Mouse (Mus musculus) liver, postnatal 0 days (tissue): Measurements from ENCODE around the gene Cnfn. TPM values are rescaled to one million over a fixed set of nuclear protein-coding genes. Genes with fewer than 3 reads are reported as not detected.
A peak's percentile ranks its signal among the peaks of the same experiment; 100 is the strongest.

Source experiments
- ATAC-seq: fragments of 200-750 bp; cut with Nextera tagmentation; 2 replicates; pipeline ENCODE4 v1.8.0; 2017; ENCODE audit warnings: mild to moderate bottlenecking, moderate library complexity
- DNase-seq: peaks from one replicate; pipeline ENCODE4 v3.0.0-alpha.2; 2016
- H3K27ac ChIP-seq: fragments of 300-500 bp; sonication (generic); 2 replicates; pipeline ENCODE4 v1.5.1; 2014; ENCODE audit warnings: antibody characterized with exemption, moderate library complexity, mild to moderate bottlenecking, low read depth
- H3K27me3 ChIP-seq: fragments of 300-500 bp; sonication (generic); 2 replicates; pipeline ENCODE4 v1.6.1; 2014; ENCODE audit warnings: low read length, control low read depth, mixed read lengths; ENCODE audit not compliant: insufficient read depth
- H3K36me3 ChIP-seq: fragments of 300-500 bp; sonication (generic); replicated peaks from 2 replicates; pipeline ENCODE4 v1.6.1; 2014; ENCODE audit warnings: mild to moderate bottlenecking, control low read depth, low read length, moderate library complexity, mixed read lengths; ENCODE audit not compliant: insufficient read depth
- H3K4me1 ChIP-seq: fragments of 300-500 bp; sonication (generic); 2 replicates; pipeline ENCODE4 v1.6.1; 2014; ENCODE audit warnings: antibody characterized with exemption, mild to moderate bottlenecking, control low read depth; ENCODE audit not compliant: insufficient read depth
- H3K4me2 ChIP-seq: fragments of 300-500 bp; sonication (generic); 2 replicates; pipeline ENCODE4 v1.6.1; 2014; ENCODE audit warnings: low read depth, mild to moderate bottlenecking, low read length, moderate library complexity, mixed read lengths
- H3K4me3 ChIP-seq: fragments of 300-500 bp; sonication (generic); 2 replicates; pipeline ENCODE4 v1.5.1; 2014; ENCODE audit warnings: low read depth, low read length
- H3K9ac ChIP-seq: fragments of 300-500 bp; sonication (generic); replicated peaks from 2 replicates; pipeline ENCODE4 v1.6.1; 2014; ENCODE audit warnings: mild to moderate bottlenecking, moderate library complexity
- H3K9me3 ChIP-seq: fragments of 300-500 bp; sonication (generic); 2 replicates; pipeline ENCODE4 v1.6.1; 2016; ENCODE audit warnings: mild to moderate bottlenecking, control low read depth, low read length, mixed read lengths
- CTCF ChIP-seq: sonication (generic); IDR thresholded peaks from 2 replicates; pipeline ENCODE4 v1.5.1; 2016; ENCODE audit warnings: antibody characterized with exemption, low read depth
- EP300 ChIP-seq: IDR thresholded peaks from 2 replicates; pipeline ENCODE4 v1.6.1; 2016; ENCODE audit warnings: antibody characterized with exemption, low read depth, mild to moderate bottlenecking
- WGBS: fragments of 180-500 bp; shearing (Covaris S2); extraction: QIAGEN DNeasy Blood & Tissue Kit; methylation state at CpG from one replicate; pipeline ENCODE4 v1.1.7; 2014; ENCODE audit not compliant: insufficient replicate concordance; 5-methylcytosine and 5-hydroxymethylcytosine counted together
- polyA plus RNA-seq: library from polyadenylated mRNA; unstranded; fragments of >200 nt; fragmentation: Nextera tagmentation; extraction: Ambion mirVana; gene quantifications from 2 replicates; pipeline ENCODE4 v1.2.1, GENCODE M21; 2015

Gene Cnfn
- polyA plus RNA-seq, 1 experiment from 2014 or later: not detected

- H3K4me3 ChIP-seq: peak overlapping the region; percentile 63
- DNase-seq: peak; percentile 95
- no peaks in the 10 kb centered on the region for H3K36me3 ChIP-seq
- ATAC-seq: peak; percentile 97
- H3K9me3 ChIP-seq: no peaks in the 10 kb centered on the region
- TF ChIP-seq CTCF: no peak
- peak; percentile 46; the same call in 1 of the 2 replicates for TF ChIP-seq EP300
- H3K9ac ChIP-seq: peak overlapping the region; percentile 72
- H3K4me2 ChIP-seq: peak overlapping the region; percentile 83
- H3K27ac ChIP-seq: peak overlapping the region; percentile 79
- 5% methylated on average over 52 of the region's 52 CpGs for WGBS
- H3K4me1 ChIP-seq: peaks cover 34% of the 10 kb centered on the region
- no peaks in the 10 kb centered on the region for H3K27me3 ChIP-seq
Observed at GRCm38 (mm10) chr7:25395558-25396521, 26.3 kb upstream of the Cnfn start.

GRCm38 (mm10) chr7:25395186-25395557 is 25.6 kb upstream of the Cnfn start:
- peak; percentile 12 for ATAC-seq
- Histone ChIP-seq H3K9ac (peak overlapping the region; percentile 72), H3K36me3 (no peaks in the 10 kb centered on the region), H3K4me3 (peak overlapping the region; percentile 63), H3K9me3 (no peaks in the 10 kb centered on the region), H3K4me2 (peak overlapping the region; percentile 83), H3K27me3 (no peaks in the 10 kb centered on the region), H3K4me1 (peaks cover 41% of the 10 kb centered on the region), H3K27ac (peak overlapping the region; percentile 79)
- no peak for DNase-seq
- 1% methylated on average over 22 of the region's 22 CpGs for WGBS
- TF ChIP-seq EP300: no peak
- TF ChIP-seq CTCF: no peak

GRCm38 (mm10) chr7:25394754-25395153 is 25.2 kb upstream of the Cnfn start:
- no peak for ATAC-seq
- peak overlapping the region; percentile 79 for H3K27ac ChIP-seq

GRCm38 (mm10) chr7:25393451-25394210 is 24.1 kb upstream of the Cnfn start:
- peak overlapping the region; percentile 83 for H3K4me2 ChIP-seq
- no peak overlapping the region for H3K27ac ChIP-seq
- H3K4me3 ChIP-seq: no peak overlapping the region; the same call in 1 of the 2 replicates

More at GRCm38 (mm10) chr7:25394754-25395153, 25.2 kb upstream of the Cnfn start:
- peak overlapping the region; percentile 72 for H3K9ac ChIP-seq
- no peaks in the 10 kb centered on the region for H3K9me3 ChIP-seq
- no peaks in the 10 kb centered on the region for H3K27me3 ChIP-seq
- 19% methylated on average over 7 of the region's 7 CpGs for WGBS
- no peak for DNase-seq
- peak overlapping the region; percentile 83 for H3K4me2 ChIP-seq
- TF ChIP-seq EP300 (no peak), CTCF (no peak)
- no peaks in the 10 kb centered on the region for H3K36me3 ChIP-seq
- H3K4me1 ChIP-seq: peaks cover 45% of the 10 kb centered on the region
- H3K4me3 ChIP-seq: peak overlapping the region; percentile 63

GRCm38 (mm10) chr7:25392851-25393250 is 23.3 kb upstream of the Cnfn start:
- H3K27me3 ChIP-seq: no peaks in the 10 kb centered on the region
- H3K9ac ChIP-seq: no peak overlapping the region
- H3K9me3 ChIP-seq: no peaks in the 10 kb centered on the region
- no peak overlapping the region for H3K27ac ChIP-seq
- no peak overlapping the region for H3K4me2 ChIP-seq
- no peak for DNase-seq
- no peak for ATAC-seq
- peaks cover 50% of the 10 kb centered on the region for H3K4me1 ChIP-seq
- H3K36me3 ChIP-seq: peaks cover 10% of the 10 kb centered on the region
- WGBS: 76% methylated on average over 7 of the region's 7 CpGs
- no peak for TF ChIP-seq EP300
- TF ChIP-seq CTCF: no peak
- no peak overlapping the region for H3K4me3 ChIP-seq

More at GRCm38 (mm10) chr7:25393451-25394210, 24.1 kb upstream of the Cnfn start:
- H3K9me3 ChIP-seq: no peaks in the 10 kb centered on the region
- H3K36me3 ChIP-seq: peaks cover 2% of the 10 kb centered on the region
- ATAC-seq (no peak), DNase-seq (no peak)
- peaks cover 50% of the 10 kb centered on the region for H3K4me1 ChIP-seq
- H3K27me3 ChIP-seq: no peaks in the 10 kb centered on the region
- WGBS: 79% methylated on average over 8 of the region's 8 CpGs
- no peak for TF ChIP-seq EP300
- no peak for TF ChIP-seq CTCF
- H3K9ac ChIP-seq: peak overlapping the region; percentile 11
